Mouse (Mus musculus): Measurements from ENCODE around the gene Ces1c. TPM values are rescaled to one million over a fixed set of nuclear protein-coding genes. Genes with fewer than 3 reads are reported as not detected.
A peak's percentile ranks its signal among the peaks of the same experiment; 100 is the strongest.

Gene Ces1c
- not detected in 2 replicates for polyA plus RNA-seq (2014; fragmentation: Nextera tagmentation; extraction: Ambion mirVana)

DNA sequence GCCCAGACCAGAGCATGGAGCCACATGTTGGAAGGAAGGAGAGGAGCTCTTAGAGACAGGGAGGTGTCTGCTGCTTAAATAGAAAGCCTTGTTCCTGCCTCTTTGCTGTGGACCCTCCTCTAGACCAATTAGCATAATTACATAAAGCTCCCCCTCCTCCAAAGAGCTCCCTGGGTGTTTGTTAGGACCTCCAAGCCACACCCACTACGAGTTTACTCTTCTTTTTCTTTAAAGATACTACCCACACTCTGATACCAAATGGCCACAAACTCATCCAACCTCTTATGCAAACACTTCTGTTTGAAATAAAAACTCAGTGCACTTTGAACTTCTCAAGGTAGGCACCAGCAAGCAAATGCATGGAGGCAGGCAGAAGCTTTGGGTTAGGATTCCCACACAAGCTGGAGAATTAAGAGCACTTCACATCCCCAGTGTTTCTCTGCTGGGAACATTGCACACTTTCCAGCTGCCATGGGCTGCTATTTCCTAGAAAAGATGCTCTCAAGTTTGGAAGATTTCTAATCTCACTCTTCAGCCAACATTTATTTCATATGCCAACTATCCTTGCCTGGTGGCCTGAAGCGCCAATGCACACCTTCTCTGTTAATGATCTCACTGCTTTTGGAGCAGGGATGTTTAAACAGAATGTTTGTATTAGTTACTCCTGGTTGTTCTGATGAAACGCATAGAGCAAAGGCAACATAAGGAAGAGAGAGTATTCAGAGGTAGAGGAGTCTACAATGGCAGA, at the start of gene Ces1c:
TSS of gene Ces1c (minus strand) at position 51 of the 748 bp plus-strand sequence.
- ATAC-seq (ENCODE audit: low FRiP score) (no peak), DNase-seq (ENCODE audit: low spot score) (no peak)
- H3K4me2 ChIP-seq (replicated peaks; ENCODE audit: low read depth, low read length): no peak within 1 kb of the TSS
- H3K9me3 ChIP-seq (ENCODE audit: control insufficient read depth, low read length): no peaks in the 10 kb centered on the region
- no peaks in the 10 kb centered on the region for H3K4me1 ChIP-seq (replicated peaks; ENCODE audit: control insufficient read depth, insufficient read depth, low read length)
- H3K9ac ChIP-seq (ENCODE audit: low read depth, low read length): no peak within 1 kb of the TSS
- H3K36me3 ChIP-seq (ENCODE audit: control insufficient read depth, insufficient read depth, low read length): no peaks in the 10 kb centered on the region
- H3K27ac ChIP-seq (ENCODE audit: low read depth, low read length): no peak within 1 kb of the TSS
- H3K27me3 ChIP-seq (ENCODE audit: control insufficient read depth, insufficient read depth, low read length): no peaks in the 10 kb centered on the region
- no peak within 1 kb of the TSS for H3K4me3 ChIP-seq (ENCODE audit: low read depth, low read length)
- 81% methylated on average over 3 of the region's 3 CpGs for WGBS

- Histone ChIP-seq H3K4me1 (replicated peaks; ENCODE audit: control insufficient read depth, insufficient read depth, low read length) (no peaks in the 10 kb centered on the region), H3K4me2 (replicated peaks; ENCODE audit: low read depth, low read length) (no peak overlapping the region), H3K27ac (ENCODE audit: low read depth, low read length) (no peak overlapping the region), H3K9me3 (ENCODE audit: control insufficient read depth, low read length) (no peaks in the 10 kb centered on the region), H3K9ac (ENCODE audit: low read depth, low read length) (no peak overlapping the region), H3K36me3 (ENCODE audit: control insufficient read depth, insufficient read depth, low read length) (no peaks in the 10 kb centered on the region), H3K27me3 (ENCODE audit: control insufficient read depth, insufficient read depth, low read length) (no peaks in the 10 kb centered on the region), H3K4me3 (ENCODE audit: low read depth, low read length) (no peak overlapping the region)
- ATAC-seq (ENCODE audit: low FRiP score) (no peak), DNase-seq (ENCODE audit: low spot score) (no peak)
- WGBS: 85% methylated on average over 4 of the region's 4 CpGs
These were observed 49.6 kb upstream of the Ces1c start for GRCm38 (mm10) chr8:93180581-93181129.

DNA sequence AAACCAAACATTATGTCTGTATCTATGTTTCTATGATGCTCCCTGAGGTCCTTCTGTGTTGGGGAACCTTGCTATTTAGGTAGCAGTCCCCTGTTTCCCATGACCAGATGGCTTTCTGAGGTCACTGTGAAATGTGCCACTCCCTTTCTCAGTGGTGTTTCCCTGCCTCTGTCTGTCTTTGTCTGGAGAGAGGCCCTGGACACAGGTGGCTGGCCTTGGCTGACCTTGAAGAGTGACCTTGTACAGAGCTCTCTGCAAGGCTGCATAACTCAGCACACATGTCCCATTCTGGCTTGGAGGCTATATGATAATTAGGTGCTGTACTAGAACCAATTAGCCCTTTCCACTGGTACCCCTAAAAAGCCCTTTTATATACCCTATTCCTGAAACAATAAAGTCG, 45.5 kb upstream of the Ces1c start:
- Histone ChIP-seq H3K27ac (ENCODE audit: low read depth, low read length) (no peak overlapping the region), H3K27me3 (ENCODE audit: control insufficient read depth, insufficient read depth, low read length) (no peaks in the 10 kb centered on the region), H3K4me2 (replicated peaks; ENCODE audit: low read depth, low read length) (no peak overlapping the region), H3K36me3 (ENCODE audit: control insufficient read depth, insufficient read depth, low read length) (no peaks in the 10 kb centered on the region), H3K9me3 (ENCODE audit: control insufficient read depth, low read length) (no peaks in the 10 kb centered on the region), H3K4me3 (ENCODE audit: low read depth, low read length) (no peak overlapping the region), H3K4me1 (replicated peaks; ENCODE audit: control insufficient read depth, insufficient read depth, low read length) (no peaks in the 10 kb centered on the region), H3K9ac (ENCODE audit: low read depth, low read length) (no peak overlapping the region)
- DNase-seq (ENCODE audit: low spot score) (no peak), ATAC-seq (ENCODE audit: low FRiP score) (no peak)
- 48% methylated on average over 1 of the region's 1 CpGs for WGBS

DNA sequence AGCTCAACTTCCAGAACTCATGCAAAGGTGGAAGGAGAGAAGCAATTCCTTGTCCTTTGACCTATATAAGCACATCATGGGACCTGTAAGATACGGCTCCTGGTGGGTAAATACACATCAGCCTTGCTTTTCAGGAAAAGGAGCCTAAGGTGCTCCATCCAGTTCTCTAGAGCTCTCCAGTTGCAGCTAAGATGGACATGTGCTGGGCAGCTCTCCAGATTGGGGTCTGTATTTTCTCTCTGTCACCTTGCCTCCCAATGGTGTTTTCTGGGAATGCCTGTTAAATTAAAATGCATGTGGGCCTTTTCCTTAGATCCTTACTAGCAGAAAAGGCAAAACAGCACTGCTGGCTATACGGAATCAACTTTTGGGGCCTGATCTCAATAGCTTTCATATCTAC, 43.5 kb upstream of the Ces1c start:
- Histone ChIP-seq H3K9ac (ENCODE audit: low read depth, low read length) (no peak overlapping the region), H3K4me2 (replicated peaks; ENCODE audit: low read depth, low read length) (no peak overlapping the region), H3K27me3 (ENCODE audit: control insufficient read depth, insufficient read depth, low read length) (no peaks in the 10 kb centered on the region), H3K4me3 (ENCODE audit: low read depth, low read length) (no peak overlapping the region), H3K27ac (ENCODE audit: low read depth, low read length) (no peak overlapping the region), H3K9me3 (ENCODE audit: control insufficient read depth, low read length) (no peaks in the 10 kb centered on the region), H3K36me3 (ENCODE audit: control insufficient read depth, insufficient read depth, low read length) (no peaks in the 10 kb centered on the region), H3K4me1 (replicated peaks; ENCODE audit: control insufficient read depth, insufficient read depth, low read length) (no peaks in the 10 kb centered on the region)
- ATAC-seq (ENCODE audit: low FRiP score): no peak
- WGBS: 98% methylated on average over 2 of the region's 2 CpGs
- no peak for DNase-seq (ENCODE audit: low spot score)

GRCm38 (mm10) chr8:93171846-93172590, 40.9 kb upstream of the Ces1c start:
- DNase-seq (ENCODE audit: low spot score) (no peak), ATAC-seq (ENCODE audit: low FRiP score) (no peak)
- Histone ChIP-seq H3K4me3 (ENCODE audit: low read depth, low read length) (no peak overlapping the region), H3K9ac (ENCODE audit: low read depth, low read length) (no peak overlapping the region), H3K9me3 (ENCODE audit: control insufficient read depth, low read length) (no peaks in the 10 kb centered on the region), H3K27ac (ENCODE audit: low read depth, low read length) (no peak overlapping the region), H3K4me2 (replicated peaks; ENCODE audit: low read depth, low read length) (no peak overlapping the region), H3K27me3 (ENCODE audit: control insufficient read depth, insufficient read depth, low read length) (no peaks in the 10 kb centered on the region), H3K36me3 (ENCODE audit: control insufficient read depth, insufficient read depth, low read length) (no peaks in the 10 kb centered on the region), H3K4me1 (replicated peaks; ENCODE audit: control insufficient read depth, insufficient read depth, low read length) (no peaks in the 10 kb centered on the region)
- WGBS: 68% methylated on average over 1 of the region's 1 CpGs

DNA sequence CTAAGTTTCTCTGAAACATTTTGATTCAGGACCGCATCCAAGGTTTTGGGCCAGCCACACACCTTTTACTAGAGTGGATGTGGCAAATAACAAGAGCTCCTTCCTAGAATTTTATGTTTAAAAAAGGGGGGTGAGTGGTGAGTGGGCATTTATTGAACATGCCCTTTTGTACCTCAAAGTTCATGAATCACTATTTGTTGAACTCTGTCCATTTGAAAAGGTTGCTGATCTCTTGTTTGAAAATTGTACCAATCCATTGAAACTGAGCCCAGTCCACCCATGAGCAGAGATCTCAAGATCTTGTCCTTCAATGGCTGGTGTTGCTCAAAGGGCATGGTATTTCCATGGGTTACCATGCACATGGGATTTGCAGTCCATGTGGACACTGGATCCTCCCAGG, 32.3 kb upstream of the Ces1c start:
- Histone ChIP-seq H3K4me1 (replicated peaks; ENCODE audit: control insufficient read depth, insufficient read depth, low read length) (no peaks in the 10 kb centered on the region), H3K27me3 (ENCODE audit: control insufficient read depth, insufficient read depth, low read length) (no peaks in the 10 kb centered on the region), H3K4me2 (replicated peaks; ENCODE audit: low read depth, low read length) (no peak overlapping the region), H3K9ac (ENCODE audit: low read depth, low read length) (no peak overlapping the region), H3K36me3 (ENCODE audit: control insufficient read depth, insufficient read depth, low read length) (no peaks in the 10 kb centered on the region), H3K27ac (ENCODE audit: low read depth, low read length) (no peak overlapping the region), H3K4me3 (ENCODE audit: low read depth, low read length) (no peak overlapping the region), H3K9me3 (ENCODE audit: control insufficient read depth, low read length) (no peaks in the 10 kb centered on the region)
- 90% methylated on average over 1 of the region's 1 CpGs for WGBS
- ATAC-seq (ENCODE audit: low FRiP score): no peak
- DNase-seq (ENCODE audit: low spot score): no peak

DNA sequence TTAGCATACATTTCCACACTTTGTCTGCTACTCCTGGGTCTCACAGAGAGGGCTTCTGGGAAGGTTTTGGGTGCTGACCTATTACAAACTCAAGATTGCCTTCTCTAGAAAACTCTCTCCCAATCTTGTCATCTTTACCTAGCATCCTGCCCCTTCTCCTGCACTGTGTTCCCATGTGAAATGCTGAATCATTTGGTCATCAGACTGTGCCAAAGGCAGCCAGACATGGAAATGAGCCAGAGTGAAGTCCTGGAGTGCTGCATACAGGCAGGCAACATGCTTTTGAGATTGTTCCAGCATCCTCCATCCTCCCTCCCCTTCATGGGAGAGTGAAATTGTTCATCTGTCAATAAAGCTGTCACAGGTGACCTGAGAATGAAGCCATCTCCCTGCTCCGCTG, 20.3 kb upstream of the Ces1c start:
- H3K27me3 ChIP-seq (ENCODE audit: control insufficient read depth, insufficient read depth, low read length): no peaks in the 10 kb centered on the region
- no peaks in the 10 kb centered on the region for H3K4me1 ChIP-seq (replicated peaks; ENCODE audit: control insufficient read depth, insufficient read depth, low read length)
- 86% methylated on average over 1 of the region's 1 CpGs for WGBS
- H3K4me3 ChIP-seq (ENCODE audit: low read depth, low read length): no peak overlapping the region
- no peak overlapping the region for H3K4me2 ChIP-seq (replicated peaks; ENCODE audit: low read depth, low read length)
- no peak overlapping the region for H3K27ac ChIP-seq (ENCODE audit: low read depth, low read length)
- no peaks in the 10 kb centered on the region for H3K9me3 ChIP-seq (ENCODE audit: control insufficient read depth, low read length)
- ATAC-seq (ENCODE audit: low FRiP score) (no peak), DNase-seq (ENCODE audit: low spot score) (no peak)
- no peak overlapping the region for H3K9ac ChIP-seq (ENCODE audit: low read depth, low read length)
- H3K36me3 ChIP-seq (ENCODE audit: control insufficient read depth, insufficient read depth, low read length): no peaks in the 10 kb centered on the region

GRCm38 (mm10) chr8:93147331-93147730, 16.2 kb upstream of the Ces1c start:
- Histone ChIP-seq H3K9me3 (ENCODE audit: control insufficient read depth, low read length) (no peaks in the 10 kb centered on the region), H3K4me2 (replicated peaks; ENCODE audit: low read depth, low read length) (no peak overlapping the region), H3K9ac (ENCODE audit: low read depth, low read length) (no peak overlapping the region), H3K4me3 (ENCODE audit: low read depth, low read length) (no peak overlapping the region), H3K27me3 (ENCODE audit: control insufficient read depth, insufficient read depth, low read length) (no peaks in the 10 kb centered on the region), H3K36me3 (ENCODE audit: control insufficient read depth, insufficient read depth, low read length) (no peaks in the 10 kb centered on the region), H3K27ac (ENCODE audit: low read depth, low read length) (no peak overlapping the region), H3K4me1 (replicated peaks; ENCODE audit: control insufficient read depth, insufficient read depth, low read length) (no peaks in the 10 kb centered on the region)
- ATAC-seq (ENCODE audit: low FRiP score) (no peak), DNase-seq (ENCODE audit: low spot score) (no peak)

DNA sequence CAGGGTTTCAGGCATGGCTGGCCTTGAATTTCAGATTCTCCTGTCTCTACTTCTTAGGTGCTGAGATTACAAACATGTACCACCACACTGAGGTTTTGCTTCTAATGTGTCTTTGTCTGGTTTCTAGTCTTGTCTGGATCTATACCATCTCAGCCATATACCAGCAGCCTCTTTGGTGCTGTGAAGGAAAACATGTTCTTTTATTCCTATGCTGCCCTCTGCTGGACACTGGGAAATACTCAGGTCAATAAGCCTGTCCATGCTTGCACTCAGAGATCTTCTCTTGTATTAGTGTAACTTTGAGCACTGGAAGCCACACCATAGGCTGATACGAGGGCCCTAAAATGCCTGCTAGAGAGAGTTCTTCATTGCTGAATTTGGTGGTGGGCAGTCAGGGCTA, 9.6 kb upstream of the Ces1c start:
- Histone ChIP-seq H3K9me3 (ENCODE audit: control insufficient read depth, low read length) (no peaks in the 10 kb centered on the region), H3K4me1 (replicated peaks; ENCODE audit: control insufficient read depth, insufficient read depth, low read length) (no peaks in the 10 kb centered on the region), H3K27me3 (ENCODE audit: control insufficient read depth, insufficient read depth, low read length) (no peaks in the 10 kb centered on the region), H3K4me3 (ENCODE audit: low read depth, low read length) (no peak overlapping the region), H3K9ac (ENCODE audit: low read depth, low read length) (no peak overlapping the region), H3K27ac (ENCODE audit: low read depth, low read length) (no peak overlapping the region), H3K36me3 (ENCODE audit: control insufficient read depth, insufficient read depth, low read length) (no peaks in the 10 kb centered on the region), H3K4me2 (replicated peaks; ENCODE audit: low read depth, low read length) (no peak overlapping the region)
- WGBS: 58% methylated on average over 1 of the region's 1 CpGs
- no peak for ATAC-seq (ENCODE audit: low FRiP score)
- peak; percentile 56 for DNase-seq (ENCODE audit: low spot score)

Data from hindbrain, embryonic 11.5 days (tissue).